Mouse (Mus musculus) embryonic facial prominence, embryonic 15.5 days (tissue): Measurements from ENCODE around the gene Clstn2. TPM values are rescaled to one million over a fixed set of nuclear protein-coding genes. Genes with fewer than 3 reads are reported as not detected.

Experiments
- ATAC-seq: fragments of 200-750 bp; cut with Nextera tagmentation; 2 replicates; pipeline ENCODE4 v1.8.0; 2017; ENCODE audit warnings: low read depth, moderate TSS enrichment; ENCODE audit not compliant: insufficient number of reproducible peaks, low FRiP score, low TSS enrichment
- H3K27ac ChIP-seq: fragments of 300-500 bp; sonication (generic); replicated peaks from 2 replicates; pipeline ENCODE4 v1.5.1; 2015; ENCODE audit warnings: mild to moderate bottlenecking, inconsistent platforms
- H3K27me3 ChIP-seq: fragments of 300-500 bp; sonication (generic); 2 replicates; pipeline ENCODE4 v1.6.1; 2015; ENCODE audit warnings: inconsistent platforms
- H3K36me3 ChIP-seq: fragments of 300-500 bp; sonication (generic); 2 replicates; pipeline ENCODE4 v1.6.1; 2015; ENCODE audit warnings: mild to moderate bottlenecking, inconsistent platforms
- H3K4me1 ChIP-seq: fragments of 300-500 bp; sonication (generic); 2 replicates; pipeline ENCODE4 v1.6.1; 2015; ENCODE audit warnings: inconsistent platforms
- H3K4me2 ChIP-seq: fragments of 300-500 bp; sonication (generic); replicated peaks from 2 replicates; pipeline ENCODE4 v1.6.1; 2015; ENCODE audit warnings: mild to moderate bottlenecking, inconsistent platforms
- H3K4me3 ChIP-seq: fragments of 300-500 bp; sonication (generic); replicated peaks from 2 replicates; pipeline ENCODE4 v1.5.1; 2015; ENCODE audit warnings: mild to moderate bottlenecking, inconsistent platforms
- H3K9ac ChIP-seq: fragments of 300-500 bp; sonication (generic); 2 replicates; pipeline ENCODE4 v1.6.1; 2015; ENCODE audit warnings: inconsistent platforms
- H3K9me3 ChIP-seq: fragments of 300-500 bp; sonication (generic); replicated peaks from 2 replicates; pipeline ENCODE4 v1.6.1; 2016; ENCODE audit warnings: inconsistent platforms
- WGBS: fragments of 180-500 bp; shearing (Covaris S2); methylation state at CpG from one replicate; pipeline ENCODE4 v1.1.7; 2015; 5-methylcytosine and 5-hydroxymethylcytosine counted together
- polyA plus RNA-seq: library from polyadenylated mRNA; unstranded; fragments of >200 nt; fragmentation: Nextera tagmentation; extraction: Ambion mirVana; gene quantifications from 2 replicates; pipeline ENCODE4 v1.2.1, GENCODE M21; 2015

Gene Clstn2
- polyA plus RNA-seq, 1 experiment from 2014 or later = 3.3 TPM

GRCm38 (mm10) chr9:97772431-97772830 lies 260.6 kb downstream of the Clstn2 start:
- 68% methylated on average over 3 of the region's 3 CpGs for WGBS
- Histone ChIP-seq H3K9me3 (no peaks in the 10 kb centered on the region), H3K9ac (no peak overlapping the region), H3K4me1 (no peaks in the 10 kb centered on the region), H3K27ac (no peak overlapping the region), H3K36me3 (no peaks in the 10 kb centered on the region), H3K4me3 (no peak overlapping the region), H3K27me3 (no peaks in the 10 kb centered on the region), H3K4me2 (no peak overlapping the region)
- no peak for ATAC-seq

GRCm38 (mm10) chr9:97769331-97769730 lies 263.6 kb downstream of the Clstn2 start:
- Histone ChIP-seq H3K9ac (no peak overlapping the region), H3K36me3 (no peaks in the 10 kb centered on the region), H3K9me3 (no peaks in the 10 kb centered on the region), H3K27me3 (no peaks in the 10 kb centered on the region), H3K4me2 (no peak overlapping the region), H3K27ac (no peak overlapping the region), H3K4me1 (no peaks in the 10 kb centered on the region), H3K4me3 (no peak overlapping the region)
- 69% methylated on average over 5 of the region's 5 CpGs for WGBS
- ATAC-seq = no peak

- no peak overlapping the region for H3K4me2 ChIP-seq
- H3K9ac ChIP-seq = no peak overlapping the region
- WGBS = 77% methylated on average over 6 of the region's 6 CpGs
- H3K36me3 ChIP-seq = no peaks in the 10 kb centered on the region
- H3K27me3 ChIP-seq = no peaks in the 10 kb centered on the region
- no peak for ATAC-seq
- H3K9me3 ChIP-seq = no peaks in the 10 kb centered on the region
- no peaks in the 10 kb centered on the region for H3K4me1 ChIP-seq
- no peak overlapping the region for H3K4me3 ChIP-seq
- H3K27ac ChIP-seq = no peak overlapping the region
Measured at GRCm38 (mm10) chr9:97765251-97765767, 267.7 kb downstream of the Clstn2 start.

DNA sequence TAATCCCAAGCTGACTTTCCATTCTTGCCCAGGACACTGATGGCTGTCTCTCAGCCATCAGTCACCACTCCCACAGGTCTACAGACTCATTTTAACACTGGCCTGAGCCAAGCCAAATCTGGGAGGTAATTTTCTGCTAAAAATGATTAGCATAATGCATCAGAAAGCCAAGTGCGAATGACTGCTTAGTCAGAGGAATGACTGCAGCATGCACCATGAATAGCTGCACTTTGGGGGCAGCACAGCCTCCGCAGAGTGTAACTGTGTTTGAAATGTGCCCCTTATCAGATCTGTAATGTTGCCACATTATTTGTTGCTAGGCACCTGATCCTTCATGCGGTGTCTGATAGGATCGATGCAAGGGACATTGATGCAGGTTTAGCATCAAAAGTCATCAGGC lies 269.9 kb downstream of the Clstn2 start:
- Histone ChIP-seq H3K27ac (no peak overlapping the region), H3K36me3 (no peaks in the 10 kb centered on the region), H3K9ac (no peak overlapping the region), H3K27me3 (no peaks in the 10 kb centered on the region), H3K4me1 (no peaks in the 10 kb centered on the region), H3K9me3 (no peaks in the 10 kb centered on the region), H3K4me3 (no peak overlapping the region), H3K4me2 (no peak overlapping the region)
- no peak for ATAC-seq
- 89% methylated on average over 4 of the region's 4 CpGs for WGBS

- Histone ChIP-seq H3K27me3 (no peaks in the 10 kb centered on the region), H3K4me1 (no peaks in the 10 kb centered on the region), H3K36me3 (no peaks in the 10 kb centered on the region), H3K9me3 (no peaks in the 10 kb centered on the region), H3K27ac (no peak overlapping the region), H3K9ac (no peak overlapping the region), H3K4me3 (no peak overlapping the region), H3K4me2 (no peak overlapping the region)
- no peak for ATAC-seq
- WGBS = 81% methylated on average over 7 of the region's 7 CpGs
Measured at GRCm38 (mm10) chr9:97755599-97756270, 277.2 kb downstream of the Clstn2 start.

DNA sequence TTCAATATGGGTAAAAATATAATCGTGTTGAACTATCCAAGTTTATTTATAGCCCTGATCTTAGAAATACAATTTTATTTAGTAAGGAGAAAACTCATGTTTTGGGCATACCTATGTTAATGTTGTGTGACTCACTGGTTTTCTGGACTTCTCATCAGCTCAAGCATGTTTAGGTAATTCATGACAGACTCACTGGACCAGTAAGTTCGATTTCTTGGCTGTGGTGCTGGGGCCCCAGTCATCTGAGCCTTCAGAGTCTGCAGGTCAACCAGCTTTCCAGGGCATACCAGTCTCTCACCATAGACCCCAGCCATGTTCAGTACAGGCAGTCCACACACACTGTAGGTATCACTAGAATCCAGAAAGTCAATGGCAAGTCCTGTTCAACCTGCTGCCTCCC lies 279.3 kb downstream of the Clstn2 start:
- Histone ChIP-seq H3K4me3 (no peak overlapping the region), H3K4me2 (no peak overlapping the region), H3K27ac (no peak overlapping the region), H3K9ac (no peak overlapping the region), H3K9me3 (no peaks in the 10 kb centered on the region), H3K36me3 (no peaks in the 10 kb centered on the region), H3K27me3 (no peaks in the 10 kb centered on the region), H3K4me1 (no peaks in the 10 kb centered on the region)
- WGBS = 74% methylated on average over 2 of the region's 2 CpGs
- ATAC-seq = no peak

DNA sequence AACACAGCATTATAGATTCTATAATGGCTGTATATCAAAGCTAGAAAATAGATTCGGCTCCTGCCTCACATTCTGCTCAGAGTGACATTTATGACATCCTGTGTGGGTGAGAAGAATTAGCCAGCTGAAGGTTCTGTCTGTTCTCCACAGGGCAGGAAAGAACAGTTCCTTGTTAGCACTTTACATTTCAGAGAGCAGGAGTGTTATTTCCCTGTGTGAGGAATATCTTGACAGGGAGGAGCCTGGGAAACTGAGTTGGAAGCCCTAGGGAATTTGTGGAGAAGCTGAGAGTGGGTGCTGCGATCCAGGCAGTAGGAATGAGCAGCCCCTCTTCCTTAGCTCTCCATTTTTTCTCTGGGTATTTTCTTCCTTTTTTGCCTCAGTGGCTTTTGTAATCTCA lies 286.4 kb downstream of the Clstn2 start:
- Histone ChIP-seq H3K4me1 (no peaks in the 10 kb centered on the region), H3K27me3 (no peaks in the 10 kb centered on the region), H3K4me2 (no peak overlapping the region), H3K27ac (no peak overlapping the region), H3K4me3 (no peak overlapping the region), H3K9ac (no peak overlapping the region), H3K36me3 (no peaks in the 10 kb centered on the region), H3K9me3 (no peaks in the 10 kb centered on the region)
- 66% methylated on average over 2 of the region's 2 CpGs for WGBS
- ATAC-seq = no peak

GRCm38 (mm10) chr9:97727715-97728486 lies 305.1 kb downstream of the Clstn2 start:
- Histone ChIP-seq H3K9me3 (no peaks in the 10 kb centered on the region), H3K4me2 (no peak overlapping the region), H3K27me3 (no peaks in the 10 kb centered on the region), H3K4me3 (no peak overlapping the region), H3K36me3 (no peaks in the 10 kb centered on the region), H3K27ac (no peak overlapping the region), H3K9ac (no peak overlapping the region), H3K4me1 (no peaks in the 10 kb centered on the region)
- WGBS = 60% methylated on average over 3 of the region's 3 CpGs
- no peak for ATAC-seq

GRCm38 (mm10) chr9:97717728-97718127 lies 315.3 kb downstream of the Clstn2 start:
- no peak for ATAC-seq
- Histone ChIP-seq H3K4me1 (no peaks in the 10 kb centered on the region), H3K9me3 (no peaks in the 10 kb centered on the region), H3K27ac (no peak overlapping the region), H3K27me3 (no peaks in the 10 kb centered on the region), H3K9ac (no peak overlapping the region), H3K4me3 (no peak overlapping the region), H3K4me2 (no peak overlapping the region), H3K36me3 (no peaks in the 10 kb centered on the region)

- Histone ChIP-seq H3K4me1 (no peaks in the 10 kb centered on the region), H3K4me2 (no peak overlapping the region), H3K4me3 (no peak overlapping the region), H3K9me3 (no peaks in the 10 kb centered on the region), H3K36me3 (no peaks in the 10 kb centered on the region), H3K9ac (no peak overlapping the region), H3K27ac (no peak overlapping the region), H3K27me3 (no peaks in the 10 kb centered on the region)
- no peak for ATAC-seq
- 46% methylated on average over 7 of the region's 7 CpGs for WGBS
Measured at GRCm38 (mm10) chr9:97717005-97717404, 316.0 kb downstream of the Clstn2 start.

DNA sequence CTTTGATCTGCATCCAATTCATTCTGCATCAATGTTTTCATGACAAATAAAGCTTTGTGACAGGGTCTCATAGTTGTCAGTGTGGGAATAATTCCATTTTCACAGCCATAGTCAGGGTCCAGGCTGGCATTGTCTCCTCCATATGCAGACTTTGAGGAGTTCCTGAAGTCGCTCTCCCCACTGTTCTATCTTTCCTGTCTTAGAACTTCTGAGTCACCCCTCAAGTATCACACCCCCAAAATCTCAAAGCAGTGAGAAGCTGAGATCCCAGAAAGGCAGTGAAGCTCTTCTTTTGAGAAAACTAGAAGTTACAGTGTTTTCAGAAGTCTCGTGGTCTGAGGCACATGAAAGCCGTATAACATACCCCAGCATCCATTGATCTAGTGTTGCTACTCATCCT lies 320.1 kb downstream of the Clstn2 start:
- Histone ChIP-seq H3K4me3 (no peak overlapping the region), H3K4me2 (no peak overlapping the region), H3K36me3 (no peaks in the 10 kb centered on the region), H3K9ac (no peak overlapping the region), H3K4me1 (no peaks in the 10 kb centered on the region), H3K9me3 (no peaks in the 10 kb centered on the region), H3K27me3 (no peaks in the 10 kb centered on the region), H3K27ac (no peak overlapping the region)
- WGBS = 86% methylated on average over 3 of the region's 3 CpGs
- no peak for ATAC-seq
